Mouse (Mus musculus): ENCODE measurements at regions not wholly inside any gene's neighbourhood (a gene's known extent, or its start where the extent isn't known, plus 50 kb on each side); places are given as distances from the start of the nearest gene placed in this dataset.
"Not testable (repeated sequence)": the region's sequence is repeated elsewhere in the genome, so short reads cannot be mapped to it uniquely, and the experiment has no call there.

DNA sequence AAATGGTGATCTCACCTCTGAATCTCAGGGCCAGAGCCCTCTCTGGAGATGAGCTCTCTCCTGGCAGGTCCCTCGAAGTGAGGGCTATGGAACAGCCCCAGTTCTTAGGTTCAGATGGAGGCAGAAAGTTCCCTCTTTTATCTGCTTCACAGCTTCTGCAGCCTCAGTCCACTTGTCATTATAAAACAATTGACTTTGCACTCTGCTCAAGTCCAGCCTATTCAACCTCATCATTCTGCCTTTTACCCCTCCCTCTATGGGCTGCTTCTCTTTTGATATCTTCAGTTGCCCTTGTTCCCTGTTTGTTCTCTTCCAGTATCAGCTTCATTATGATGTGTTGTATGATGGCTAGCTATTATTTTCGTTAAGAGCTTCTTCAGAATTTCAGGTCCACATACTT, 522.2 kb upstream of the Pou3f2 start:
- no peaks in the 10 kb centered on the region for H3K36me3 ChIP-seq (ENCODE audit: control insufficient read depth in 1 of 2, insufficient read depth in 2 of 2, low read length in 2 of 2)
- H3K9ac ChIP-seq (ENCODE audit: control insufficient read depth, low read depth, low read length, poor library complexity, severe bottlenecking) = no peak overlapping the region
- no peaks in the 10 kb centered on the region for H3K9me3 ChIP-seq (replicated peaks; ENCODE audit: insufficient read depth, low read length)
- DNase-seq (ENCODE audit: low read depth, low spot score) = no peak
- no peaks in the 10 kb centered on the region for H3K27me3 ChIP-seq (ENCODE audit: control insufficient read depth in 1 of 2, insufficient read depth in 2 of 2, low read length in 2 of 2)
- H3K79me2 ChIP-seq (ENCODE audit: control insufficient read depth, insufficient read depth, low read length, poor library complexity) = no peaks in the 10 kb centered on the region
- H3K4me3 ChIP-seq (ENCODE audit: control insufficient read depth in 1 of 2, insufficient read depth in 1 of 2, low read depth in 2 of 2, low read length in 2 of 2) = no peak overlapping the region
- no peak overlapping the region for H3K27ac ChIP-seq (ENCODE audit: control insufficient read depth, low read depth, low read length)
- H3K4me1 ChIP-seq (ENCODE audit: control insufficient read depth in 1 of 2, insufficient read depth in 2 of 2, low read length in 2 of 2) = no peaks in the 10 kb centered on the region
- TF ChIP-seq NRF1 (IDR thresholded peaks at IDR 0.05; ENCODE audit: insufficient read depth, low read depth, low read length, poor library complexity, severe bottlenecking) = no peak
- TF ChIP-seq GABPA (IDR thresholded peaks at IDR 0.05; ENCODE audit: low read depth, low read length) = no peak

DNA sequence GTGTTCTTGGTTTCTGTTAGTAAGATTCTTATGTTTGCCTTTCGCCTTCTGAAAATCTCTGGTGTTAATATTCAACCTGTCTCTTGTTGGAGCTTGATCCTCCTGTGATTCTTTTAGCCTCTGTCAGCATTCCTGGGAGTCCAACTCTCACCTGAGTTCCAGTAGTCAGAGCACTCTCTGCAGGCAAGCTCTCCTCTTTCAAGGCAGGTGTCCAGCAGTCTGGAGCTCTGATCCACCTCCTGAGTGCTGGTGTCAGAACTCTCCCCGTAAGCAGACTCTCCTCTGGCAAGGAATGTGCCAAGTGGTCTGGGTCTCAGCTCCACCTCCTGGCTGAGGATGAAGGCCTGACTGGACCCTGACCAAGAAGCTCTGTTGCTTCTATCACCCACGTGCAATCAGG, 521.0 kb upstream of the Pou3f2 start:
- not testable (repeated sequence) for H3K9me3 ChIP-seq (replicated peaks; ENCODE audit: insufficient read depth, low read length); H3K27ac ChIP-seq (ENCODE audit: control insufficient read depth, low read depth, low read length); H3K4me1 ChIP-seq (ENCODE audit: control insufficient read depth in 1 of 2, insufficient read depth in 2 of 2, low read length in 2 of 2); H3K36me3 ChIP-seq (ENCODE audit: control insufficient read depth in 1 of 2, insufficient read depth in 2 of 2, low read length in 2 of 2); H3K27me3 ChIP-seq (ENCODE audit: control insufficient read depth in 1 of 2, insufficient read depth in 2 of 2, low read length in 2 of 2); DNase-seq (ENCODE audit: low read depth, low spot score); H3K4me3 ChIP-seq (ENCODE audit: control insufficient read depth in 1 of 2, insufficient read depth in 1 of 2, low read depth in 2 of 2, low read length in 2 of 2); H3K9ac ChIP-seq (ENCODE audit: control insufficient read depth, low read depth, low read length, poor library complexity, severe bottlenecking); H3K79me2 ChIP-seq (ENCODE audit: control insufficient read depth, insufficient read depth, low read length, poor library complexity)

DNA sequence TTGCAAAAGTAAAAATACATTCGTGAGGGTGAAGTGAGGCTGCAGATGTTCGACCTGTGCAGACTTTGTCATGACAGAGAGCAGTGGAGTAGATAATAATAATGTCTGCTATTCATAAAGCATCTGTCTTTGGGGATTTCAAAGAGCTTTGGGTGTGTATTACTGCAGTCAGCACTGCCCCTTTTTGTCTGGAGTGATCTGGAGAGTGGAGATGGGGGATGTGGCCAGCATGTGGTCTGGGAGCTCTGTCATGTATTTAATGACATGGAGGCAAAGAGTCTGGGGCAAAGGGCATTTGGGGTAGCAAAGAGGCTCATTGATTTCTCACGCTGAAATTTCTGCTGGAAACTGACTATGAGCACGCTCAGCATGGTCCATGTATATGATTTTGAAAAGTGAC, 510.8 kb upstream of the Pou3f2 start:
- H3K27ac ChIP-seq (ENCODE audit: control insufficient read depth, low read depth, low read length) = no peak overlapping the region
- no peak overlapping the region for H3K4me3 ChIP-seq (ENCODE audit: control insufficient read depth in 1 of 2, insufficient read depth in 1 of 2, low read depth in 2 of 2, low read length in 2 of 2)
- no peaks in the 10 kb centered on the region for H3K4me1 ChIP-seq (ENCODE audit: control insufficient read depth in 1 of 2, insufficient read depth in 2 of 2, low read length in 2 of 2)
- DNase-seq (ENCODE audit: low read depth, low spot score) = no peak
- TF ChIP-seq RAD21 (IDR thresholded peaks at IDR 0.05; ENCODE audit: low read depth, low read length) = no peak
- no peak for TF ChIP-seq USF1 (IDR thresholded peaks at IDR 0.05; ENCODE audit: low read depth, low read length)
- no peaks in the 10 kb centered on the region for H3K27me3 ChIP-seq (ENCODE audit: control insufficient read depth in 1 of 2, insufficient read depth in 2 of 2, low read length in 2 of 2)
- H3K9ac ChIP-seq (ENCODE audit: control insufficient read depth, low read depth, low read length, poor library complexity, severe bottlenecking) = no peak overlapping the region
- H3K36me3 ChIP-seq (ENCODE audit: control insufficient read depth in 1 of 2, insufficient read depth in 2 of 2, low read length in 2 of 2) = no peaks in the 10 kb centered on the region
- no peaks in the 10 kb centered on the region for H3K9me3 ChIP-seq (replicated peaks; ENCODE audit: insufficient read depth, low read length)
- H3K79me2 ChIP-seq (ENCODE audit: control insufficient read depth, insufficient read depth, low read length, poor library complexity) = no peaks in the 10 kb centered on the region

DNA sequence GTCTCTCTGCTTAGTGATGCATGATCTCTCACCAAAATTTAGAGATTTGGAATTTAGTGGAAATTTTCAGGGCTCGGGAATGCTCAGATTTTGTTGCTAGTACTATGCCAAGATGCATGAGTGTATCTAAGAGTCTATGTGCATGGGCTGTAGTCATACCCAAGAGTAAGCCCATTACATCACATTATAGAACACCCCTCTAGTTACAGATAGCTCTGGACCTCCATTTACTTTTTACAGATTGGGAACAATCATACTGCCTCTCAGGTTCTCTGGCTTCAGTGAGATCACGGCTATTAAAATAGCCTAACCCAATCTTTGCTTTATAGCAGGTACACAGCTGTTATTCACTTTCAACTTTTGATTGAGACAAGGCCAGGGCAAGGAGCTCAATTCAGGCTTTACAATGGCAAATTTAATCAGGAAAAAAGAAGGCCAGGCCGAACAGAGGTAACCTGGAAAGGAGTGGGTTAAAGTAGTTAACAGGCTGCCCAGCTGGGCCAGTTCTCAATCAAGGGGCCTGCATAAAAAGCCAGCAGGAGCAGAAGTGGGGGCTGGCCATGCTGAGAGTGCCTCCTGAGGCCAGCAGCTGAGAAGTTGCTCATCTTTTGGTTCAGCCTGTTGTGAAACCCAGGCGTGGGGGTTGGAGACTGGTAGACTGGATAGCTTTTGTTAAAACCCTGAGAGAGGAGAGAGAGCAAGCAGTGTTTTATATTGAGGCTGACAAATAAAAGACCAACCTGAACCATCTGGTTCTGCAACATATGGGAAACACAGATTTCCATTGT, 509.2 kb upstream of the Pou3f2 start:
- H3K9me3 ChIP-seq (replicated peaks; ENCODE audit: insufficient read depth, low read length) = no peaks in the 10 kb centered on the region
- H3K4me1 ChIP-seq (ENCODE audit: control insufficient read depth in 1 of 2, insufficient read depth in 2 of 2, low read length in 2 of 2) = no peaks in the 10 kb centered on the region
- H3K9ac ChIP-seq (ENCODE audit: control insufficient read depth, low read depth, low read length, poor library complexity, severe bottlenecking) = no peak overlapping the region
- H3K27ac ChIP-seq (ENCODE audit: control insufficient read depth, low read depth, low read length) = no peak overlapping the region
- no peak for DNase-seq (ENCODE audit: low read depth, low spot score)
- no peaks in the 10 kb centered on the region for H3K79me2 ChIP-seq (ENCODE audit: control insufficient read depth, insufficient read depth, low read length, poor library complexity)
- no peaks in the 10 kb centered on the region for H3K36me3 ChIP-seq (ENCODE audit: control insufficient read depth in 1 of 2, insufficient read depth in 2 of 2, low read length in 2 of 2)
- no peak overlapping the region for H3K4me3 ChIP-seq (ENCODE audit: control insufficient read depth in 1 of 2, insufficient read depth in 1 of 2, low read depth in 2 of 2, low read length in 2 of 2)
- no peaks in the 10 kb centered on the region for H3K27me3 ChIP-seq (ENCODE audit: control insufficient read depth in 1 of 2, insufficient read depth in 2 of 2, low read length in 2 of 2)
- TF ChIP-seq SIN3A (IDR thresholded peaks at IDR 0.05; ENCODE audit: low read length) (no peak), TCF12 (IDR thresholded peaks at IDR 0.05; ENCODE audit: low read depth, low read length) (no peak), SMC3 (IDR thresholded peaks at IDR 0.05; ENCODE audit: low read depth, low read length) (no peak), GABPA (IDR thresholded peaks at IDR 0.05; ENCODE audit: low read depth, low read length) (no peak), POLR2A (IDR thresholded peaks at IDR 0.05; ENCODE audit: control insufficient read depth in 1 of 2, insufficient read depth in 1 of 2, low read depth in 1 of 2, low read length in 2 of 2, poor library complexity in 1 of 2) (no peak), ZC3H11A (IDR thresholded peaks at IDR 0.05; ENCODE audit: low read depth, low read length) (no peak), ZMIZ1 (IDR thresholded peaks at IDR 0.05; ENCODE audit: low read depth, low read length) (no peak), NELFE (IDR thresholded peaks at IDR 0.05; ENCODE audit: low read depth, low read length) (no peak), USF1 (IDR thresholded peaks at IDR 0.05; ENCODE audit: low read depth, low read length) (no peak), MYB (IDR thresholded peaks at IDR 0.05; ENCODE audit: low read depth, low read length) (no peak), NRF1 (IDR thresholded peaks at IDR 0.05; ENCODE audit: insufficient read depth, low read depth, low read length, poor library complexity, severe bottlenecking) (no peak)

Measured in MEL (cell line).